8 mouse cellular contexts compared by ENCODE assay signal in genomic region chr6:146578111-146578531, GRCm38 (mm10). TPM values are rescaled to one million over a fixed set of nuclear protein-coding genes. Genes with fewer than 3 reads are reported as not detected.
DNase-seq lines count a peak whose midpoint lies in the region; ATAC-seq and TF ChIP-seq lines count a peak whose summit lies in the region.

No protein-coding gene starts in this region.

- peak overlapping the region; percentile 100 for H3K27ac ChIP-seq in heart, adult 2 months
- H3K27ac ChIP-seq in lung, embryonic 16.5 days (ENCODE audit: low read length): peak overlapping the region; percentile 98

- peak overlapping the region; percentile 94 for H3K4me3 ChIP-seq in heart, adult 2 months
- peak overlapping the region; percentile 90 for H3K4me3 ChIP-seq in lung, embryonic 16.5 days (ENCODE audit: low read length)

- no peak; the same call in 1 of the 2 replicates for TF ChIP-seq POLR2A in heart, adult 2 months (IDR thresholded peaks at IDR 0.05; ENCODE audit: insufficient read depth, low read depth, low read length)

- H3K9me3 ChIP-seq in lung, embryonic 16.5 days (ENCODE audit: control insufficient read depth, low read length): no peaks in the 10 kb centered on the region

- peak; percentile 62 for ATAC-seq in lung, embryonic 16.5 days (ENCODE audit: low read depth)

- WGBS in heart, adult 2 months: under 1% methylated on average over 22 of the region's 22 CpGs
- under 1% methylated on average over 22 of the region's 22 CpGs for WGBS in lung, embryonic 16.5 days

- H3K9ac ChIP-seq in heart, adult 2 months (ENCODE audit: low read depth, low read length): peak overlapping the region; percentile 93
- peak overlapping the region; percentile 97 for H3K9ac ChIP-seq in lung, embryonic 16.5 days (ENCODE audit: low read length)

- H3K27me3 ChIP-seq in heart, adult 2 months (ENCODE audit: control insufficient read depth, insufficient read depth, low read length): no peaks in the 10 kb centered on the region
- no peaks in the 10 kb centered on the region for H3K27me3 ChIP-seq in lung, embryonic 16.5 days (ENCODE audit: control insufficient read depth, insufficient read depth, low read depth, low read length)

- no peak for TF ChIP-seq CTCF in heart, adult 2 months (IDR thresholded peaks at IDR 0.05)

- H3K4me2 ChIP-seq in lung, embryonic 16.5 days (ENCODE audit: low read depth, low read length): peak overlapping the region; percentile 90

- peaks cover 1% of the 10 kb centered on the region; the same call in 1 of the 2 replicates for H3K79me2 ChIP-seq in heart, adult 2 months (replicated peaks; ENCODE audit: control insufficient read depth, insufficient read depth, low read length)

- intact Hi-C loops in heart, adult 2 months (cut with DNase I): loop anchor here (5.0 to 10.0 kb wide), 2 partner anchors 144 to 187 kb away; partner anchors contain the start of gene Stk38l

- peaks cover 6% of the 10 kb centered on the region for H3K36me3 ChIP-seq in heart, adult 2 months (ENCODE audit: control insufficient read depth, insufficient read depth, low read length)
- peaks cover 3% of the 10 kb centered on the region; the same call in 1 of the 2 replicates for H3K36me3 ChIP-seq in lung, embryonic 16.5 days (ENCODE audit: control insufficient read depth, insufficient read depth, low read length)

- H3K4me1 ChIP-seq in heart, adult 2 months (ENCODE audit: control insufficient read depth, insufficient read depth, low read length): peaks cover 9% of the 10 kb centered on the region
- H3K4me1 ChIP-seq in lung, embryonic 16.5 days (replicated peaks; ENCODE audit: control insufficient read depth, insufficient read depth, low read length): peaks cover 20% of the 10 kb centered on the region

- peak; percentile 28 for DNase-seq in retina, adult 2 months (ENCODE audit: low read depth, low spot score)
- DNase-seq in retina, postnatal 1 day: no peak
- peak; percentile 63 for DNase-seq in c-Kit-positive CD71-positive TER-119-positive erythroid progenitor cells, embryonic 14.5 days (ENCODE audit: low spot score)
- DNase-seq in heart, adult 2 months: peak in 1 of 2 experiments; percentile 85
- peak; percentile 74 to 77 for DNase-seq in kidney, adult 8-10 months
- peak; percentile 57 for DNase-seq in right cerebral cortex, postnatal 4 days
- no peak for DNase-seq in layer of hippocampus, adult 18-20 months (ENCODE audit: low spot score in 2 of 2)

- peak; percentile 43; the same call in 1 of the 2 replicates for TF ChIP-seq EP300 in heart, adult 2 months (IDR thresholded peaks at IDR 0.05; ENCODE audit: insufficient read depth, low read depth, low read length)

RNA-seq across cellular contexts. Expression of gene Ints13, which starts 0.5 kb away (rescaled TPM):
- 10 to 100 TPM; 17.8 to 18.2 TPM for total RNA-seq in heart, adult 2 months (2021)
- polyA plus RNA-seq in heart, adult 2 months (2012; rRNA removed): 8.5 and 20.5 TPM in 2 replicates
- 69.9 and 71.2 TPM in 2 replicates for polyA plus RNA-seq in lung, embryonic 16.5 days (2015; fragmentation: Nextera tagmentation; extraction: Ambion mirVana)
- total RNA-seq in layer of hippocampus, adult 18-20 months (2021): 10 to 100 TPM; 38.0 to 43.8 TPM

RNA-seq across cellular contexts. Expression of gene Fgfr1op2, which starts 1.1 kb away (rescaled TPM):
- total RNA-seq in heart, adult 2 months (2021): 10 to 100 TPM; 67.5 to 72.2 TPM
- polyA plus RNA-seq in heart, adult 2 months (2012; rRNA removed): 31.3 and 42.6 TPM in 2 replicates
- polyA plus RNA-seq in lung, embryonic 16.5 days (2015; fragmentation: Nextera tagmentation; extraction: Ambion mirVana): 102 and 109 TPM in 2 replicates
- total RNA-seq in layer of hippocampus, adult 18-20 months (2021): 100 to 1,000 TPM; 109 to 112 TPM

Comparison
In these comparisons a context has a peak if more than half of its experiments do, and no peak if none do; other contexts are left out.
1. DNase-seq: peak in retina, adult 2 months (single experiment), c-Kit-positive CD71-positive TER-119-positive erythroid progenitor cells, embryonic 14.5 days (single experiment), kidney, adult 8-10 months (2 of 2) and right cerebral cortex, postnatal 4 days (single experiment); none in retina, postnatal 1 day (single experiment) and layer of hippocampus, adult 18-20 months (0 of 2).